Mouse (Mus musculus): ENCODE results near the gene Dlg5.

Gene Dlg5

DNA sequence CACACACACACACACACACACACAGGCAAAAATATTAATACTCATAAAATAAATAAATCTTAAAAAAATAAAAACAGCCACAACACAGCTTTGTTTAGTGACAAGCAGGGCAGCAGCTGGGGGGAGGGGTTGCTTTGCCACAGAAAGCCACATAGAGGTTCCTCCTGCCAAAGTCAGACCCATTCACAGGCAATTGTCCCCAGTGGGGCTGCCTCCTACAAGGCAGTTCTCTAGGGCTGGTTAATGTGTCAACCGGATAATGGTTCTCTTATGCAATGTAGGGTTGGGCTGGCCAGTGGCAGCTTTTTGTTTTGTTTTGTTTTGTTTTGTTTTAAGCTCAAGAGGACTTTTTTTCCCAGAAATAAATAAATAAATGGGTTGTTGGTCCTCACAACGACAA is 11.3 kb downstream of the Dlg5 start:
- no peak for DNase-seq (ENCODE audit: low read depth, low spot score)

- DNase-seq (ENCODE audit: low read depth, low spot score), result peak; percentile 71
These were observed 12.8 kb downstream of the Dlg5 start for GRCm38 (mm10) chr14:24232641-24233633.

- no peak for DNase-seq (ENCODE audit: low read depth, low spot score)
These were observed 17.2 kb downstream of the Dlg5 start for GRCm38 (mm10) chr14:24228549-24228948.

- no peak for DNase-seq (ENCODE audit: low read depth, low spot score)
These were observed 18.7 kb downstream of the Dlg5 start for GRCm38 (mm10) chr14:24227015-24227414.

- DNase-seq (ENCODE audit: low read depth, low spot score), result peak; percentile 57
These were observed 19.4 kb downstream of the Dlg5 start for GRCm38 (mm10) chr14:24226344-24226743.

DNA sequence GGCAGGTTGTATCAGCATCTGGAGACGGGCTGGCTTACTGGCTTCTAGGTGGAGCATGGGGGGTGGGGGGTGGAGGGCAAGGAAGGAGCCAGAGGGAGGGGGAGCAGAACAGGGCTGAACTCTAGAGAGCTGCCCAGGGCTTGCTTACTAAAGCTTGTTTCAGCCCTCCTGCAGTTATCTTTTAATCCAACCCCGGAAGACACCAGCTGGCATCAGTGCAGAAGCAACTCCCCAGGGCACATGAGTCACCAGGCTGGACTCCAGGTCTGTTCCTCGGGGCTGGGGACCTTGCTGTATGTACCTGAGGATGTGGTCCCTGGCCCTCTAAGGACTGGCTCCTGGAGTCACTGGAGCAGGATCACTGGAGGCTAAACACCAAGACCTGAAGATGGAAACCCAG is 23.0 kb downstream of the Dlg5 start:
- DNase-seq (ENCODE audit: low read depth, low spot score), result no peak

- no peak for DNase-seq (ENCODE audit: low read depth, low spot score)
These were observed 23.4 kb downstream of the Dlg5 start for GRCm38 (mm10) chr14:24222273-24222672.

GRCm38 (mm10) chr14:24217362-24217722 is 28.4 kb downstream of the Dlg5 start:
- no peak for DNase-seq (ENCODE audit: low read depth, low spot score)

GRCm38 (mm10) chr14:24216678-24217361 is 28.9 kb downstream of the Dlg5 start:
- DNase-seq (ENCODE audit: low read depth, low spot score), result no peak

- DNase-seq (ENCODE audit: low read depth, low spot score), result no peak
These were observed 29.7 kb downstream of the Dlg5 start for GRCm38 (mm10) chr14:24216064-24216463.

- no peak for DNase-seq (ENCODE audit: low read depth, low spot score)
These were observed 31.3 kb downstream of the Dlg5 start for GRCm38 (mm10) chr14:24214436-24214835.

- DNase-seq (ENCODE audit: low read depth, low spot score), result no peak
These were observed 32.4 kb downstream of the Dlg5 start for GRCm38 (mm10) chr14:24213336-24213735.

GRCm38 (mm10) chr14:24212861-24213260 is 32.9 kb downstream of the Dlg5 start:
- DNase-seq (ENCODE audit: low read depth, low spot score), result no peak

GRCm38 (mm10) chr14:24207360-24207752 is 38.4 kb downstream of the Dlg5 start:
- DNase-seq (ENCODE audit: low read depth, low spot score), result no peak

DNA sequence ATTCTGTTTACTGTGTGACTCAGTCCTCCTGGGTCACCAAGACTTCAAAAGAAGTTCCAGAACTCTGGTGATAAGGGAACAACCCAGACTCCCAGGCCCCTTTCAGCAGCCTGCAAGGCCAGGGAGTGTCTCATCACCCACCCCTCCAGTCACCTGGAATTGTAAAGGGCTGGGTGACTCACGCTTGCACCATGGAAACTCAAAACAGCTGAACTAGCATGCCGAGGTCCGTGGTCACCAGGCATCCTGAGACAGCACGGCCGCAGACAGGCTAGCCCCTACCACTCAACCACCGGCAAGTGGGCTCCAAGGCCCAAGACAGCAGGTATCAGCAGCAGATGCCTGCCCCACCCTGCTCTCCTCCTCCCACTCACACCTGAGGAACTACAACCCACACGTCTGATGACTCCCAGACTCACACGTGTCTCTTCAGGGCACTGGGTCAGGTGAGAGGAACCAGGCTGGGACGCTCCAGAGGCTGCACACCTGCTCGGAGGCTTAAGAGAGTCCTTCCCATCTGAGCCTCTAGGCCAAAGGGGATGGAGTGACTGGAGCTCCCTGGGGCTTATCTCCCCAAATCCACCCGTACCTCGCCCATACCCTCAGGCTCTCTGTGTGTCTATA is 38.9 kb downstream of the Dlg5 start:
- no peak for DNase-seq (ENCODE audit: low read depth, low spot score)

GRCm38 (mm10) chr14:24206314-24206713 is 39.4 kb downstream of the Dlg5 start:
- DNase-seq (ENCODE audit: low read depth, low spot score), result no peak

- DNase-seq (ENCODE audit: low read depth, low spot score), result no peak
These were observed 40.3 kb downstream of the Dlg5 start for GRCm38 (mm10) chr14:24205281-24205871.

GRCm38 (mm10) chr14:24203210-24203609 is 42.5 kb downstream of the Dlg5 start:
- no peak for DNase-seq (ENCODE audit: low read depth, low spot score)

- no peak for DNase-seq (ENCODE audit: low read depth, low spot score)
These were observed 44.9 kb downstream of the Dlg5 start for GRCm38 (mm10) chr14:24200771-24201170.

DNA sequence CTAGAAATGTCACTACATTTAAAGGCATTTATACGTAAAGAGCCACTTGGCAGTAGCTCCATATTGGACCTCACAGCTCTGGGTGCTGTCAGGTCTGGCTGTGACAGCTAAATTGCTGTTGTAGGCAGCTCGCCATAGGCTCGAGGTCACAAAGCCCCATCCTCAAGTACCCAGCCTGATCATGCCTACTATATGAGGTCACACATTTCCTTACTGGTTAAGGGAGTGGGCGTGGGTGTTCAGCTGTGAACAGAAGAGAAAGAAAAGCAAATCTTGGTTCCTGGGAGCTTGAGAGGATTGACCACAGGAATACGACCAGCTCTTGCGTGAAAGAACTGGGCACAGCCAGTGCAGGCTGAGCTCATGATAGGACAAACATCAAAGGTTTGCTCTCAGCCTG is 46.0 kb downstream of the Dlg5 start:
- no peak for DNase-seq (ENCODE audit: low read depth, low spot score)

DNA sequence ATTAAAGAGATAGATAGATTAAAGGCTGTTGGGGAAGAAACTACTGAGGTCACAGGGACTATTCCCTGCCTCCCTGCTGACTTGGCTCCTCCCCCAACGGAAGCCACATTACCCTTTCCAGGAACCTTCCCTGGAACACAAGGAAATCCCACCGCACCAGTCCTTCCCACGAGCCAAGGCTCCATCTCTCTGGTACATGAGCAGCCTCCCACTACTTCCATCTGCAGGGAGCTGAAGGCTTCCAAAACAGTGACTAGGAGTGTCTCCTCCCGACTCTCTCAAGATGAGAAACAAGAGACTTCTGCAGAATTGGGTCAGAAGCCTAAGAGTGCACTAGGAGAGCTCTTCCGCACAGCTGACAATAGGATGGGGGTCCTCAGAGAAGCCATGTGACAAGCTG is 47.9 kb downstream of the Dlg5 start:
- DNase-seq (ENCODE audit: low read depth, low spot score), result peak; percentile 17

- peak; percentile 27 for DNase-seq (ENCODE audit: low read depth, low spot score)
These were observed 48.8 kb downstream of the Dlg5 start for GRCm38 (mm10) chr14:24196947-24197346.

Measured in skeletal muscle tissue, adult 2 months (tissue).